Mouse (Mus musculus) brain, embryonic 14.5 days (tissue): Measurements from ENCODE around the gene Tmem8.

Source experiments
- CTCF ChIP-seq: fragments of 200-500 bp; IDR thresholded peaks from 2 replicates; pipeline ENCODE4 v1.5.1; 2012; ENCODE audit warnings: inconsistent platforms, mild to moderate bottlenecking, moderate library complexity, borderline replicate concordance; ENCODE audit not compliant: insufficient read depth, insufficient read length; ENCODE audit errors: extremely low read depth
- POLR2A ChIP-seq: fragments of 200-500 bp; IDR thresholded peaks from 2 replicates; pipeline ENCODE4 v1.6.1; 2012; ENCODE audit warnings: mild to moderate bottlenecking, inconsistent platforms, borderline replicate concordance; ENCODE audit not compliant: poor library complexity, insufficient read depth, insufficient read length, severe bottlenecking; ENCODE audit errors: extremely low read depth

GRCm38 (mm10) chr17:26068831-26069739, 44.0 kb upstream of the Tmem8 start, which contains the start of gene Rab11fip3:
- TF ChIP-seq POLR2A (peak; percentile 86), CTCF (no peak)
